Mouse (Mus musculus) adrenal gland, postnatal 14 days (tissue): Measurements from ENCODE around the gene Klf15. TPM values are rescaled to one million over a fixed set of nuclear protein-coding genes. Genes with fewer than 3 reads are reported as not detected.

Experiments used
- DNase-seq: peaks from one replicate; pipeline ENCODE4 v3.0.0; 2021; ENCODE audit warnings: mixed read lengths
- long read RNA-seq, 2 experiments: library from polyadenylated mRNA; stranded (forward); transcript quantifications; one replicate each; pipeline ENCODE4 v2.0.0; 2021
- total RNA-seq: library from RNA; stranded (reverse); gene quantifications from 2 replicates; pipeline ENCODE4 v1.2.3, GENCODE M21; 2021

Klf15 gene
- total RNA-seq, result 38.0 and 40.0 TPM in 2 replicates
- long read RNA-seq, experiment 1, transcript Klf15-201 (3 exons, 2,373 nt), result major isoform, 75 of 91 reads
- long read RNA-seq, experiment 1, transcript Klf15-204 (2 exons, 2,240 nt), result minor isoform, 8 of 91 reads
- long read RNA-seq, experiment 1, partial matches to known transcripts, result 0 of 91 reads
- long read RNA-seq, experiment 1, other reads (novel, unspliced or antisense), result 8 of 91 reads
- long read RNA-seq, experiment 2, transcript Klf15-202 (3 exons, 2,374 nt), result minor isoform, 6 of 83 reads
- long read RNA-seq, experiment 2, transcript Klf15-201 (3 exons, 2,373 nt), result major isoform, 71 of 83 reads
- long read RNA-seq, experiment 2, partial matches to known transcripts, result 0 of 83 reads
- long read RNA-seq, experiment 2, other reads (novel, unspliced or antisense), result 5 of 83 reads

DNA sequence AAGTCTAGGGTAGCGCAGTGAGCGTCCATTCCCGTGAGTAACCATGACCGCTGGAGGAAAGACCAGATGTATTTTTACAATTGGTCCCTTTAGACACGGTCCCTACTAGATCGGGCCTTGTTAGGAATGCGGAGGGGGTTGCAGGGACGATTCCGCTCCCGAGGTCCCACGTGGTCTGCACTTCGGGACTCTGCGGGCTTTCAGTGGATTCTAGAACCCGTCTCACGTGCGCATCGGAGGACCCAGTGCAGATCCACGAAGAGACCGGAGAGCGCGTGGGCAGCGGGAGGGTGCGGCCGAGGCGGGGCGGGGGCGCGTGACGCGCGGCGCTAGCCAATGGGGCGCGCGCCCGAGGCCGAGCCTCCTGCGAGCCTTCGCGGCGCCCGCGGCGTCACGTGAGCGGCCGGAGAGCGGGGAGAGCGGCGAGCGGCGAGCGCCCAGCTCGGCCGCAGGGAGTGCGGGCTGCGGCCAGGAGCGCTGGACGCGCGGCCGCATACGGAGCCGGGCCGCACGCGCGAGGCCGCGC, at the start of gene Klf15:
Gene Klf15 (plus strand): TSS at position 396 of the 526 bp plus-strand sequence.
- DNase-seq, result peak; percentile 90

- peak; percentile 90 for DNase-seq
Observed at GRCm38 (mm10) chr6:90422565-90422964, 39.8 kb upstream of the Klf15 start.

- no peak for DNase-seq
Observed at GRCm38 (mm10) chr6:90425361-90425760, 37.0 kb upstream of the Klf15 start.

GRCm38 (mm10) chr6:90426003-90426402, 36.4 kb upstream of the Klf15 start:
- DNase-seq, result no peak

DNA sequence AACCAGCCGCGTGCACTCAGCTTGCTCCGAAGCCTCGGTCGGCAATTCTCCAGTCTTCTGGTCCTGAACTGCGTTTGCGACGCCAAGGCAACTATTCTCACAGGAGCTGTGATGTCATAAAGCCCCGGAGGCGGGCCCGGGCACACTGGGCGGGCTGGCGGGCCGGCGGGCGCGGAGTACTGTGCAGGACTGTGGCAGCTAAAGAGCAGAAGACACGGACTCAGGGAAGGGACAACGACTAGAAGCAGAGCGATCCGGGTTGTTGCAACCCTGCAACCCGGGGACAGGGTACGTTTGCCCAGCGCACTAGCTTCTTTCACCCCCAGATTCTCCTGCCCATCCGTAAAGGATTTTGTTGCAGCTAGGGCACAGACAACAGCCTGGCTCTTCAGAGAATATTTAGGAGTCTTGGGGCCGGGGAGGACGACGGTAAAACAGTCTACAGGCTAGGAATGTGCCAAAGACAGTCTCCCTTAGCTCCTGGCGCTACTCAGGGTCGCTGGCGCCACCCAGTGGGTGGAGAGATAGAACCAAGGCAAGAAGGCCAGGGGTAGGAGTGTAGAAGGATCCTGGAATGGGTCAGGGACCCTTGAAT, 33.9 kb upstream of the Klf15 start, which contains the start of gene Cfap100:
Gene Cfap100 (minus strand): TSS at position 418 of the 595 bp plus-strand sequence.
- peak; percentile 90 for DNase-seq

DNA sequence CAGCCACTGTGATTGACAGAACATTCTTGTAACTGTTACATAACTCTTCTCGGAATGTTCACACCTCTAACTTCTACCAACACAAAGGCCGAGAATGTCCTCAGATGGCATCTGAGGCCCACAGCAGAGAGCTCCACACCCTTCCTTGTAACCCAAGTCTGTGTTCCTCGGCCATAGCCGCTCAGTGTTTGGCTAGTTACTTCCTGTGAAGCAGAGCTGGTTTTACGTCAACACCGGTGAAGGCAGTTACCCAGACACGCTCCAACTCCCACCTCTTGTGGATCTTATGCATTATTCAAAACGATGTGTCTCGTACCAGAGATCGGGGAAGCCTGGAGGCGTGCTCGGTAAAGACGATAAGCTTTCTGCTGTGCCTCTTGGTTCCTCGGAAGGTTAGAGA, 32.5 kb upstream of the Klf15 start:
- no peak for DNase-seq

GRCm38 (mm10) chr6:90431487-90431886, 30.9 kb upstream of the Klf15 start:
- no peak for DNase-seq

GRCm38 (mm10) chr6:90434687-90435086, 27.7 kb upstream of the Klf15 start:
- DNase-seq, result no peak

DNA sequence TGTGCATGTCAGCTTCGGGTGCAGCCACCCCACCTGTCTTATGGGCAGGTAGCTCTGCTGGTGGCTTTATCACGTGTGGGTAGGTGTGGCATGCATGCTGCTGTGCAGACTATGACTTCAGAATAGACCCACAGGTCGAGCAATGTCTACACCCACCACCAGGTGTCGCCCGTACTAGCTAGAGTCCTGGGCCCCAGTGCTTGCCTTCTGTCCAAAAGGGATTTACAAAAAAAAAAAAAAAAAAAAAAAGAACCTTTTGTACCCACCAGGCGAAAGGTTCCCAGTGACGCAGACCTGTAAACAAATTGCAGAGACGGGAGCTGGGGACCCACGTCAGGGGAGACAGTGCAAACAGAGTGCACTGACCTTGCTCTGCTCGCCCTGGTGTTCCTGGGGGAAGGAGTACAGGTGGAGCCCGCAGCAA, 27.2 kb upstream of the Klf15 start:
- peak; percentile 91 for DNase-seq

- no peak for DNase-seq
Observed at GRCm38 (mm10) chr6:90436192-90436907, 26.0 kb upstream of the Klf15 start.

GRCm38 (mm10) chr6:90437041-90437440, 25.3 kb upstream of the Klf15 start:
- no peak for DNase-seq

DNA sequence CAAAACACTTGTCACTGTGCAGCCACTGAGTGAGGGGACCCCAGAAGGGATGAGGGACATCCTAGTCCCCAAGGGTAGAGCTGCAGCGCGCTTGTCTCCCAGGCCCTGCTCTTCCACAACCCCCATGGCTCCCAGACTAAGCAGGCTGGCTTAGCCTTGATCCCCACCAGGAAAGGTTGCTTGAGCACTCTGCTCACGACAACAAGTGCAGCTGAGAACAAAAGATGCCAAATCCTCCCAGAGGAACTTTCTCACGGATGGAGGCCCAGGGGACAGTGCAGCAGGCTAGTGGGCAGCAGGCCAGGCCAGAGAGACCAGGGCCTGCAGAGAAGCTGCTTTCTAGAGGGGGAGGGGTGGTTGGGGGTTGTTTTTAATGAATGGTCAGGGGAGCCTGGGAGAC, 15.5 kb upstream of the Klf15 start:
- peak; percentile 25 for DNase-seq

DNA sequence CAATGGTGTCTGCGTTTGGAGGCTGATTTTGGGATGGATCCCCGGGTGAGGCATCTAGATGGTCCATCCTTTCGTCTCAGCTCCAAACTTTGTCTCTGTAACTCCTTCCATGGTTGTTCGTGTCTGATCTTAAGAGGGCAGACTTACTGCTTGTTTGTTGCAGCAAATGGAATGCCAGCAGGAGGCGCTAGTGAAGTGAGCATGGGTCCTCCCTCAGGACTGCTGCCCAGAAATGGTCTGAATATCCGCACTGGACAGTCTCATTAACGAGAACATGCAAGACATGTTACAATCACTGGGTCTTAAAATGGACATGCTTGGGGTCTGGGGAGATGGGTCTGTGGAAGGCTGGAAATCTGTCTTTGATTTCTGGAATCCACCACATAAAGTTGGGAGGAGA, 12.2 kb upstream of the Klf15 start:
- DNase-seq, result peak; percentile 91

- peak; percentile 82 for DNase-seq
Observed at GRCm38 (mm10) chr6:90450697-90451096, 11.7 kb upstream of the Klf15 start.

DNA sequence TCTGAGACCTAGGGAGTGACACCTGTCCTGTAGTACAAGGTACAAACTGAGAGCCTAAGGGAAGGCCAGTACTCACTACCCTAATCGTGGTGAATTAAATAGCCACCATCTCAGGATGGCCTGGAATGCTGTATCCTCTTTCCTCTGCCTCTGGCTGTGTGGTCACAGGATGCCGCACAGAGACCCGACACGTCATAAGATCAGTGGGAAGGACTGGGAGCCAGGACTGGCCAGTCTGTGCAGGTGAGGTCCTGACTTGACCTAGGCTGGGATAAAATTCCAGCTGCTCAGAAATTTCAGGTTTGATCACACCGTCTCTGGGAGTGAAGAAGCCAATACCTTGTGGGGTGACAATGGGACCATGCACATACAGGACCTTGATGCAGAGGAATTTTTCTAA, 10.9 kb upstream of the Klf15 start:
- no peak for DNase-seq

- no peak for DNase-seq
Observed at GRCm38 (mm10) chr6:90452603-90453002, 9.8 kb upstream of the Klf15 start.

DNA sequence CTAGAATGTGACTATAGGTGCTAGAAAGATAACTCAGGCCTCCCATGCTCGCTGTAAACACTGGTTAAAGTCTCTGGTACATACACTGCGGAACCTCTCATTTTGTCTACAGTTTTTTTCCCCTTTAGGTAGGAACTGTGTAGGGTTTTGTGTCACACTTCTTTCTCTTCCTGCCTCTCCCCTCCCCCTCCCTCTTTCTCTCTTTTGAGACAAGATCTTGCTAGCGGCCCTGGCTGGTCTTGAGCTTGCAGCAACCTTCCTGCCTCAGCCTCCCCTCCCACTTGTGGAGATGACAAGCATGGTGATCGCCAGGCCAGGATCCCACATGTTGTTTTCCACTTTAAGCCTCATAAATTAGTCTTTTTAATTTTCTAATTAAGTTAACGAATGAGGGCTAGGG, 8.6 kb upstream of the Klf15 start:
- no peak for DNase-seq

DNA sequence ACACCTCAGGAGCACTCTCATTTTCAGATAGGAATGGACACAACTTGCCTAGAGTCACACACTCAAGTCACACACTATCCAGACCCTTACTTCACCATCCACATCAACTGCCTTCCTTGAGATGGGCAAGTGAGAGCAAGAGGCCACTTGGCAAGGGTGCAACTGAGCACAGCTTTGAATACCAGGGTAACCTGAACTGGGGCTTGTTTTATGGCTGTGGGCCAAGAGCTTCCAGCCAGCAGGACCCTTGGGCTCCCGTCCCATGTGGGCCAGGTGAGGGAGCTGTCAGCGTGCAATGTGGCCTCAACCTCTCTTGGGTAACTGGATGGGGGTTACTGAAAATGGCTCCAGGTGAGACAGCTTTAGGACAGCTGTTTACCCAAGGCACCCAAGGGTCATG, 5.0 kb upstream of the Klf15 start:
- no peak for DNase-seq

DNA sequence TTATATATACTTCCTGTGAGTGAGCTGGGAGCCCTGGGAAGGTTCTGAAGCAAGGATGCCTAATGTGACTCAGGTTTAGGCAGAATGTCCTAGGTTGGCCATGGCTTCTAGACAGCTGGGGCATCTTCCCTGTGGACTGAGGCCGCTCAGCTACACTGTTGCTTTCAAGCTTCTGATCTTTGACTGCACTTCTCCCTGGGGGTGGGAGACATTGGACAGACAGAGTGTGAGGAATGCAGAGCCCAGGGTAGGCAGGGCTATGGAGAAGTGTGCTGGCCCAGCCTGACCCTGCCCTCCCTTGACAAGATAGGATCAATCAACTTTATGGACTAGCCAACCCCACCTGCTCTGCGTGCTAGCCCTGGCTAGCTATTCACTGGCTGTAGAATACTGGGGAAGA, 1.2 kb upstream of the Klf15 start:
- no peak for DNase-seq

- no peak for DNase-seq
Observed at GRCm38 (mm10) chr6:90461771-90462170, 605 bp upstream of the Klf15 start.

DNA sequence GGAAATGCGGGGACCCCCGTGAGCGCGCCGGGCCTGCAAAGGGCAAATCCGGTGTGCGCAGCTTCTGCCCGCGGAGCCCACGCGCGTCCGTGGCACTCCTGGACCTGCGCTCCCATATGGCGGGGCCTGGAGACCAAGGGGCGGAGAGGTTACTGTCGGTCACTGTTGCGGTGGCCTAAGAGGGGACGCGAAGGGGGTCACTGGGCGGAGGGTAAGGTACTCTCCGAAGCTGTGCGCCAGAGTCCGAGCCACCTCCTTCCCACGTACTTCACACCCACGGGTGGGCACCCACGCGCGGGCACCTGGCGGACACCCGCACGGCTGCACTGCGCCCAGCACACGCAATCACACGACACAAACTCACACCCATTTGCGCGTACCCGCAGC, 458 bp downstream of the Klf15 start:
- no peak for DNase-seq

DNA sequence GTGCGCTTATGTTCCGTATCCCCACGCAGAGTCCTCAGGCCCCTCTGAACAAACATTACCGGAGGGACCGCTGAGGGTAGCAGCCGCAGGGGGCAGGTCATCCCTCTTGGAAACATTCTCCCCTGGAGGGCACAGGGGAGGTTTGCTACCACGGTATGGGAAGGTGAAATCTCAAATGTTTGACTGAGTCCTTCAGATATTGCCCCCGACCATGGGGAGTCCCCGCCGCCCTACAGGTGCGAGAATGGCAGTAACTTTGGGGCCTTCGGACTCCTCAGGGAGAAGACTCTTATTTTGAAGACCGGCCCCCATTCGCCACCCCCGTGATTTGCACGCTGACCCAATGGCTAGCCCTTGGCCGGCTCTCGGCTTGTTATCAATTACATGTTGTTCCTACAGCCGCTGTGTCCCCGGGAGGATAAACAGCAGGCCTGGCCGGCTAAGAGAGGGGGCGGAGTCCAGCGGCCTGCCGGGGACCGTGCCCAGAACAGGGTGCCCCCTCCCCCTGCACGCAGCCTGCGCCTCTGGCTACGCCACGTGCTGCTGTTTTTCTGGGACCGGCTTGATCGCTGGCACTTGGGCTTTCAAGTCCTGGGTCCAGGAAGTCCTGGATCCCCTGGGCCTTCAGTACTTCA, 969 bp downstream of the Klf15 start:
- DNase-seq, result peak; percentile 95
